ENCODE assay signal across 20 mouse cellular contexts in the genomic region with DNA sequence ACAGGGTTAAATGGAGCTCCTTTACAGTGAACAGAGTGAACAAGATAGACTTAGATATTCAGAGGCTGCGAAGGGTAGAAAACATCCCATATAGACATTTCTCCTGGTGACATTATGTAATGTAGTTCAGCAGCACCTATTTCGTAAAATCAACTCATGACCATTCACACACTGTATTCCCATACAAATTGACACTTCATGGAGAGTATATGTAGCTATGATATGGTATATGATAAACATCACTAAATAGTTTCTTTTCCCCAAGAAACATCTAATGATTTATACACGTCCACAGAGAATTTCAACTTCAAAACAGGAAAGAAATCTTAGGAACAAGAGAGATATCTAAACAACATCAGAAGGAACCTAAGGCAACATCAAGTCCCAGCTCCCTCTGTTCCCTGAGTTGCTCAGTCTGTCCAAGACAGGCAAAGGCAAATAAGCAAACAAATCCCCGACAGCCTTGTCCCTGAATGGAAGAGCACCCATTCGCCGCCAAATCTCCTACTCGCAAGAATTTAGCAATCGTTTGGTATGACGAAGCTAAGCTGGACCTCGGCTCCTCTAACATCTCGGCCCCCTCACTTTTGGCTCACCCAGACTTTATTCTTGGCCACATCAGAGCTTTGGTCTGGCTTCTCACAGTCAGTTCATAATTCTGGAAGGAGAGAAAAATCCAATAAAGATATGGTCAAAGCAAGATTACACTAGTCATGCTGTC.
DNase-seq lines count a peak whose midpoint lies in the region; ATAC-seq and TF ChIP-seq lines count a peak whose summit lies in the region.
"Had no signal": no experiment of that assay in that cellular context is flagged by ENCODE, and none has a peak within 500 bp of the region (broad histone marks: within the 10 kb centered on the region; RNA-seq: fewer than 3 reads in every experiment).

No protein-coding gene starts in this region.

- WGBS in kidney, postnatal 0 days: 75% methylated on average over 11 of the region's 11 CpGs
- 86% methylated on average over 11 of the region's 11 CpGs for WGBS in kidney, adult 2 months

- peak; percentile 5 for DNase-seq in kidney, postnatal 0 days (ENCODE audit: low spot score)
- DNase-seq in kidney, adult 2 months: no peak
- peak; percentile 36 to 38 for DNase-seq in heart, postnatal 10 days
- DNase-seq in heart, postnatal 4 days: peak; percentile 17
- DNase-seq in lung, postnatal 36 days: peak; percentile 64
- DNase-seq in c-Kit-positive CD71-positive TER-119-positive erythroid progenitor cells, embryonic 14.5 days (ENCODE audit: low spot score): no peak
- DNase-seq in cerebellum, adult 8-10 months: no peak
- DNase-seq: adrenal gland, postnatal 25 days; cerebellum, adult 2 months; kidney, adult 18-20 months; kidney, postnatal 36 days; layer of hippocampus, adult 9-11 months; right cerebral cortex, postnatal 25 days had no signal

- H3K4me2 ChIP-seq in kidney, postnatal 0 days (ENCODE audit: low read length): no peak overlapping the region
- H3K4me2 ChIP-seq: embryonic facial prominence, embryonic 12.5 days; limb, embryonic 15.5 days had no signal

- no peak overlapping the region for H3K9ac ChIP-seq in kidney, postnatal 0 days (ENCODE audit: low read depth, low read length)
- H3K9ac ChIP-seq: embryonic facial prominence, embryonic 12.5 days; limb, embryonic 15.5 days had no signal

- no peak overlapping the region for H3K27ac ChIP-seq in kidney, postnatal 0 days
- H3K27ac ChIP-seq in kidney, adult 2 months (ENCODE audit: insufficient read depth, low read depth, low read length): no peak overlapping the region
- H3K27ac ChIP-seq: embryonic facial prominence, embryonic 12.5 days; hindbrain, postnatal 0 days; limb, embryonic 15.5 days; midbrain, embryonic 10.5 days had no signal

- no peaks in the 10 kb centered on the region for H3K36me3 ChIP-seq in kidney, postnatal 0 days (ENCODE audit: insufficient read depth, low read length)
- H3K36me3 ChIP-seq in kidney, adult 2 months (ENCODE audit: control insufficient read depth, insufficient read depth, low read length): no peaks in the 10 kb centered on the region
- H3K36me3 ChIP-seq: embryonic facial prominence, embryonic 12.5 days; limb, embryonic 15.5 days; midbrain, embryonic 10.5 days had no signal

- H3K27me3 ChIP-seq in kidney, postnatal 0 days (ENCODE audit: insufficient read depth, low read length): no peaks in the 10 kb centered on the region
- H3K27me3 ChIP-seq in kidney, adult 2 months (replicated peaks; ENCODE audit: control insufficient read depth, insufficient read depth, low read length): no peaks in the 10 kb centered on the region; the same call in 1 of the 2 replicates
- H3K27me3 ChIP-seq: embryonic facial prominence, embryonic 12.5 days; limb, embryonic 15.5 days had no signal

- H3K4me3 ChIP-seq in kidney, postnatal 0 days (replicated peaks; ENCODE audit: low read depth, low read length): no peak overlapping the region
- no peak overlapping the region for H3K4me3 ChIP-seq in kidney, adult 2 months (ENCODE audit: insufficient read depth, low read depth, low read length)
- H3K4me3 ChIP-seq: embryonic facial prominence, embryonic 12.5 days; limb, embryonic 15.5 days; midbrain, embryonic 10.5 days had no signal

- no peaks in the 10 kb centered on the region for H3K9me3 ChIP-seq in kidney, postnatal 0 days (replicated peaks; ENCODE audit: low read length)
- H3K9me3 ChIP-seq: embryonic facial prominence, embryonic 12.5 days; limb, embryonic 15.5 days; midbrain, embryonic 10.5 days had no signal

- no peak for TF ChIP-seq POLR2A in kidney, adult 2 months (IDR thresholded peaks at IDR 0.05; ENCODE audit: low read depth, low read length)

- ATAC-seq in kidney, postnatal 0 days (replicated peaks; ENCODE audit: low FRiP score, low read depth): no peak
- ATAC-seq: activated CD4-positive, CD25-positive, alpha-beta regulatory T cell, adult 4 months; forebrain, embryonic 16.5 days; hindbrain, postnatal 0 days; Patski had no signal

- intact Hi-C loops in heart, postnatal 10 days (cut with DNase I): no loop called here

- no peak for TF ChIP-seq CTCF in kidney, postnatal 0 days (IDR thresholded peaks at IDR 0.05; ENCODE audit: low read depth)
- TF ChIP-seq CTCF in kidney, adult 2 months (conservative IDR thresholded peaks at IDR 0.05; ENCODE audit: insufficient read depth, insufficient read length, low read depth, low read length): no peak

- no peaks in the 10 kb centered on the region for H3K4me1 ChIP-seq in kidney, postnatal 0 days (replicated peaks; ENCODE audit: insufficient read depth, low read length)
- no peaks in the 10 kb centered on the region for H3K4me1 ChIP-seq in kidney, adult 2 months (ENCODE audit: control insufficient read depth, insufficient read depth, low read length)
- H3K4me1 ChIP-seq: embryonic facial prominence, embryonic 12.5 days; limb, embryonic 15.5 days; midbrain, embryonic 10.5 days had no signal

Comparison
In these comparisons a context has a peak if more than half of its experiments do, and no peak if none do; other contexts are left out.
1. DNase-seq: peak in kidney, postnatal 0 days (single experiment), heart, postnatal 10 days (2 of 2), heart, postnatal 4 days (single experiment) and lung, postnatal 36 days (single experiment); none in kidney, adult 2 months (single experiment), c-Kit-positive CD71-positive TER-119-positive erythroid progenitor cells, embryonic 14.5 days (single experiment) and cerebellum, adult 8-10 months (single experiment).